Mouse (Mus musculus): ENCODE results near the gene Zfp655.

DNA sequence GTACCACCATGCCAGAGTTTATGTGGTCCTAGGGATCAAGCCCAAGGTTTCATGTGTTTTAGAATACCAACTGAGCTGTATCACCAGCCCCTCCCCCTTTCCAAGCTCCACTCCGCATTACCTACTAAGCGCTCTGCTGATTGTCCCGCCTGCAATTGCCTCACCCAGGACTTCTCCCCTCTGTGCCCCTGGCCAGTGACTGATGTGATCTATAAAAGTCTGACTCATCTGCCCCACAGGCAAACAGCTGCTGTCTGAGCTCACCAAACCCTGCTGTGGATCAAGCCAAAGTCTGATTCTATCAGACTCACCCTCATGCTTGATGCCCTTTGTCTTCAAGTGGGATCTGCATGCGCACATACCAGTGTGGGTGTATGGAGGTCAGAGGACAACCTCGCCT is 8.7 kb upstream of the Zfp655 start:
- TF ChIP-seq CTCF (IDR thresholded peaks at IDR 0.05; ENCODE audit: borderline replicate concordance, extremely low read depth, insufficient read depth, insufficient read length) (no peak), POLR2A (IDR thresholded peaks at IDR 0.05; ENCODE audit: borderline replicate concordance, extremely low read depth, insufficient read depth, insufficient read length, poor library complexity, severe bottlenecking) (no peak)

Measured in brain, embryonic 14.5 days (tissue).